Mouse (Mus musculus) CH12.LX (cell line): ENCODE data around the gene Npc1l1. TPM values are rescaled to one million over a fixed set of nuclear protein-coding genes. Genes with fewer than 3 reads are reported as not detected.

Source experiments
- DNase-seq: peaks from one replicate; pipeline ENCODE4 v3.0.0-alpha.2; 2013; ENCODE audit errors: extremely low read depth
- H3K27ac ChIP-seq: 2 replicates; pipeline ENCODE4 v1.5.1; 2012; ENCODE audit warnings: low read depth, mild to moderate bottlenecking, control low read depth, moderate library complexity; ENCODE audit not compliant: insufficient read depth
- H3K27me3 ChIP-seq: replicated peaks from 2 replicates; pipeline ENCODE3; 2012; ENCODE audit warnings: inconsistent platforms
- H3K36me3 ChIP-seq, 2 experiments: replicated peaks in 1 of 2; 2 replicates each; pipeline versions ENCODE3 to v1.6.1; 2012; ENCODE audit warnings: inconsistent platforms in 1 of 2, low read length in 1 of 2, mild to moderate bottlenecking in 1 of 2, mixed read lengths in 1 of 2, moderate library complexity in 1 of 2; ENCODE audit not compliant: control insufficient read depth in 1 of 2, insufficient read depth in 1 of 2
- H3K4me1 ChIP-seq, 2 experiments: 2 replicates each; pipeline ENCODE4 v1.6.1; 2012; ENCODE audit warnings: inconsistent platforms in 1 of 2, moderate library complexity in 1 of 2; ENCODE audit not compliant: insufficient read depth in 2 of 2, control insufficient read depth in 1 of 2
- H3K4me2 ChIP-seq: 2 replicates; pipeline ENCODE4 v1.6.1; 2012; ENCODE audit warnings: low read depth, mild to moderate bottlenecking, control low read depth; ENCODE audit not compliant: poor library complexity, insufficient read depth, severe bottlenecking
- H3K4me3 ChIP-seq, 3 experiments: fragments of 150-350 bp in 1 of 3; sonication (generic) in 1 of 3; replicated peaks in 1 of 3; 2 replicates each; pipeline versions ENCODE3 to v1.5.1; 2011 to 2012; ENCODE audit warnings: low read depth in 2 of 3, low read length in 2 of 3, mild to moderate bottlenecking in 2 of 3, moderate library complexity in 2 of 3, control low read depth in 1 of 3, improper control_type of control experiment in 1 of 3, inconsistent platforms in 1 of 3, mixed read lengths in 1 of 3; ENCODE audit not compliant: poor library complexity in 1 of 3
- H3K79me2 ChIP-seq: replicated peaks from 2 replicates; pipeline ENCODE4 v1.6.1; 2012; ENCODE audit warnings: mild to moderate bottlenecking, moderate library complexity; ENCODE audit not compliant: control insufficient read depth, poor library complexity, insufficient read depth, severe bottlenecking; ENCODE audit errors: extremely low read depth
- H3K9ac ChIP-seq: 2 replicates; pipeline ENCODE4 v1.6.1; 2012; ENCODE audit warnings: low read depth, mild to moderate bottlenecking, control low read depth, moderate library complexity; ENCODE audit not compliant: insufficient read depth
- H3K9me3 ChIP-seq: replicated peaks from 2 replicates; pipeline ENCODE3; 2012; ENCODE audit warnings: low read length, inconsistent platforms, mixed read lengths
- BHLHE40 ChIP-seq: IDR thresholded peaks from 2 replicates; pipeline ENCODE4 v1.6.1; 2011; ENCODE audit warnings: mild to moderate bottlenecking, low read depth, low read length, improper control_type of control experiment
- CHD2 ChIP-seq: IDR thresholded peaks from 2 replicates; pipeline ENCODE4 v1.6.1; 2011; ENCODE audit warnings: low read length, improper control_type of control experiment
- CTCF ChIP-seq, 2 experiments: IDR thresholded peaks in 1 of 2; conservative IDR thresholded peaks in 1 of 2; 2 replicates each; pipeline ENCODE4 v1.5.1; 2011 to 2012; ENCODE audit warnings: low read depth in 2 of 2, low read length in 2 of 2, improper control_type of control experiment in 1 of 2, inconsistent platforms in 1 of 2, mild to moderate bottlenecking in 1 of 2, moderate library complexity in 1 of 2
- ELF1 ChIP-seq: IDR thresholded peaks from 2 replicates; pipeline ENCODE4 v1.6.1; 2014; ENCODE audit warnings: low read depth, mild to moderate bottlenecking, inconsistent platforms, low read length, improper control_type of control experiment
- EP300 ChIP-seq: IDR thresholded peaks from 2 replicates; pipeline ENCODE4 v1.6.1; 2011; ENCODE audit warnings: low read length, improper control_type of control experiment
- GABPA ChIP-seq: IDR thresholded peaks from 2 replicates; pipeline ENCODE4 v1.6.1; 2012; ENCODE audit warnings: low read depth, low read length, improper control_type of control experiment, inconsistent platforms; ENCODE audit not compliant: insufficient replicate concordance
- JUN ChIP-seq: IDR thresholded peaks from 2 replicates; pipeline ENCODE4 v1.6.1; 2011; ENCODE audit warnings: low read depth, mild to moderate bottlenecking, low read length, improper control_type of control experiment, moderate library complexity; ENCODE audit not compliant: insufficient read depth
- JUND ChIP-seq: conservative IDR thresholded peaks from 2 replicates; pipeline ENCODE4 v1.6.1; 2011; ENCODE audit warnings: low read depth, low read length, improper control_type of control experiment
- KAT2A ChIP-seq: IDR thresholded peaks from 2 replicates; pipeline ENCODE4 v1.6.1; 2012; ENCODE audit warnings: low read length, improper control_type of control experiment, inconsistent platforms; ENCODE audit not compliant: insufficient replicate concordance
- MXI1 ChIP-seq: IDR thresholded peaks from 2 replicates; pipeline ENCODE4 v1.6.1; 2011; ENCODE audit warnings: mild to moderate bottlenecking, low read depth, low read length, improper control_type of control experiment
- MYC ChIP-seq: IDR thresholded peaks from 2 replicates; pipeline ENCODE4 v1.6.1; 2011; ENCODE audit warnings: low read depth, mild to moderate bottlenecking, improper control_type of control experiment, low read length
- NELFE ChIP-seq: IDR thresholded peaks from 2 replicates; pipeline ENCODE4 v1.6.1; 2011; ENCODE audit warnings: low read depth, low read length, improper control_type of control experiment
- PAX5 ChIP-seq: IDR thresholded peaks from 2 replicates; pipeline ENCODE4 v1.6.1; 2012; ENCODE audit warnings: low read length, inconsistent platforms, mixed read lengths
- POLR2AphosphoS2 ChIP-seq: IDR thresholded peaks from 2 replicates; pipeline ENCODE4 v1.6.1; 2011; ENCODE audit warnings: low read depth, low read length, improper control_type of control experiment
- RAD21 ChIP-seq: IDR thresholded peaks from 2 replicates; pipeline ENCODE4 v1.6.1; 2011; ENCODE audit warnings: low read depth, mild to moderate bottlenecking, low read length, improper control_type of control experiment, moderate library complexity
- RCOR1 ChIP-seq: conservative IDR thresholded peaks from 2 replicates; pipeline ENCODE4 v1.6.1; 2012; ENCODE audit warnings: low read depth, mild to moderate bottlenecking, inconsistent platforms, low read length, improper control_type of control experiment
- SMC3 ChIP-seq: IDR thresholded peaks from 2 replicates; pipeline ENCODE4 v1.6.1; 2011; ENCODE audit warnings: low read depth, low read length, improper control_type of control experiment
- TCF12 ChIP-seq: IDR thresholded peaks from 2 replicates; pipeline ENCODE4 v1.6.1; 2014; ENCODE audit warnings: low read depth, mild to moderate bottlenecking, inconsistent platforms, low read length, improper control_type of control experiment
- UBTF ChIP-seq: IDR thresholded peaks from 2 replicates; pipeline ENCODE4 v1.6.1; 2012; ENCODE audit warnings: low read depth, mild to moderate bottlenecking, inconsistent platforms, low read length, improper control_type of control experiment, moderate library complexity
- USF1 ChIP-seq: IDR thresholded peaks from 2 replicates; pipeline ENCODE4 v1.6.1; 2014; ENCODE audit warnings: low read depth, mild to moderate bottlenecking, inconsistent platforms, low read length, improper control_type of control experiment
- USF2 ChIP-seq: conservative IDR thresholded peaks from 2 replicates; pipeline ENCODE4 v1.6.1; 2011; ENCODE audit warnings: low read depth, low read length, improper control_type of control experiment
- ZC3H11A ChIP-seq: IDR thresholded peaks from 2 replicates; pipeline ENCODE4 v1.6.1; 2012; ENCODE audit warnings: low read depth, mild to moderate bottlenecking, inconsistent platforms, low read length, improper control_type of control experiment
- dilution Hi-C: fragments of 300-500 bp; cut with MboI; formaldehyde crosslinking; loops from 2 replicates; pipeline ENCODE4 v1.14.3; 2020; ENCODE audit warnings: low sequenced_read_pairs; ENCODE audit not compliant: extremely low pct_unique_long_range_greater_than_20kb, extremely low pct_ligation_motif_present
- in situ Hi-C: fragments of 300-500 bp; cut with MboI; formaldehyde crosslinking; loops from 3 replicates; pipeline ENCODE4 v1.14.3; 2019; ENCODE audit warnings: low sequenced_read_pairs, low pct_ligation_motif_present, low pct_unique_long_range_greater_than_20kb, mixed read lengths
- polyA plus RNA-seq: library from polyadenylated mRNA; unstranded; fragments of >175 nt; gene quantifications from 2 replicates; pipeline ENCODE4 v1.2.1, GENCODE M21; 2012; ENCODE audit warnings: low read depth; ENCODE audit not compliant: insufficient read length
- total RNA-seq, 2 experiments: library from RNA; depleted of rRNA; stranded (reverse); fragments of 300-350 nt in 1 of 2; fragments of >200 nt in 1 of 2; gene quantifications; 2 replicates each; pipeline ENCODE4 v1.2.3; 2012 to 2014

Npc1l1 gene
- total and polyA plus RNA-seq, 3 experiments: 0.05 to 0.09 TPM; not detected in 1

DNA sequence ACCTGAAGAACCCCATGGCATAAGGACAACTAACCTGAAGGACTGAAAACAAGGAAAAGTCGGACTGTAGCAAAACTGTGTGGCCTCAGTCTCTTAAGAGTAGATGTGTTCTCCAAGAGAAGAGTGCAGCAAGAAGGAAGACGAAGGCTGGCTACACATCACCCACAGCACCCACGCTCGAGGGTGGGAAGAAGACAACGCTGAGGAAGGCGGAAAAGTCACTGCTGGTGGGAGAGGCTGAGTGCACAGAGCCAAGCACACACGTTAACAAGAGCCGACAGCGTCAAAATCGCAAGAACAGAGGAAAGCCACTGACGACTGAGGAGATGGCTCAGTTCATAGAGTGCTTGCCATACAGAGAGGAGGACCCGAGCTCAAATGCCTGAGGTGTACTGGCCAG, 66.2 kb downstream of the Npc1l1 start:
- Histone ChIP-seq H3K4me2 (no peak overlapping the region), H3K36me3 (peaks cover 0 to 49% of the 10 kb centered on the region in 2 experiments), H3K27me3 (no peaks in the 10 kb centered on the region), H3K9ac (no peak overlapping the region), H3K79me2 (peaks cover 15% of the 10 kb centered on the region), H3K4me1 (peaks cover 0 to 46% of the 10 kb centered on the region in 2 experiments; a peak in 3 of 4 replicates), H3K4me3 (no peak overlapping the region), H3K27ac (no peak overlapping the region), H3K9me3 (peaks cover 2% of the 10 kb centered on the region)
- in situ Hi-C loops (no loop called here), dilution Hi-C loops (no loop called here)
- no peak for DNase-seq
- TF ChIP-seq SMC3 (no peak), UBTF (no peak), USF1 (no peak), NELFE (no peak), USF2 (no peak)

DNA sequence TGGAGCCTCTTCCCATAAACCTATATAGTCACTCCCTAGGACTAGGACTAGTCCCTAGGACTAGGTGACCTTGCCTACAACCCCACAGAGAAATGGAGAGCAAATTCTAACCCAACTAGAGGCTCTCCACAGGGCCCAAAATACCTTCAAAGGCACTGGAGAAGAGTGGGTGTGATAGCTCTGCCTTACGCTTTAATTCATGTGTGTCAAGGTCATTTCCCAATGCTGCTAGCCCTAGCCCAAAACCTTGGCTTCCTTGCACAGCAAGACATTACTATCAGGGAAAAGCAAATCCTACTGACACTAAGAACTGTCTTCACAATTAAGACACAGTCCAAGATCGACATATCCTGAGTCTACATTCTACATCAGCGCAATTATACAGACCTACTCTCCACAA, 66.9 kb downstream of the Npc1l1 start:
- Histone ChIP-seq H3K36me3 (peaks cover 0 to 44% of the 10 kb centered on the region in 2 experiments), H3K4me3 (no peak overlapping the region)
- no peak for TF ChIP-seq RCOR1
- no peak for TF ChIP-seq JUN
- no peak for TF ChIP-seq POLR2AphosphoS2
- no peak for TF ChIP-seq RAD21
- no peak for TF ChIP-seq EP300
- TF ChIP-seq TCF12: no peak
- no peak for TF ChIP-seq CTCF (conservative IDR thresholded peaks at IDR 0.05 in 1 of 2, IDR thresholded peaks at IDR 0.05 in 1 of 2; ENCODE audit: low read depth in 2 of 2, low read length in 2 of 2)
- no peak for TF ChIP-seq UBTF
- no peak for TF ChIP-seq MXI1
- TF ChIP-seq, all 38 proteins: peak for 0
- dilution Hi-C loops (no loop called here), in situ Hi-C loops (no loop called here)
- Histone ChIP-seq H3K9me3 (no peaks in the 10 kb centered on the region), H3K27me3 (no peaks in the 10 kb centered on the region), H3K4me1 (peaks cover 0 to 46% of the 10 kb centered on the region in 2 experiments; a peak in 3 of 4 replicates), H3K4me2 (no peak overlapping the region), H3K79me2 (peaks cover 17% of the 10 kb centered on the region), H3K9ac (no peak overlapping the region), H3K27ac (no peak overlapping the region)
- no peak for DNase-seq

DNA sequence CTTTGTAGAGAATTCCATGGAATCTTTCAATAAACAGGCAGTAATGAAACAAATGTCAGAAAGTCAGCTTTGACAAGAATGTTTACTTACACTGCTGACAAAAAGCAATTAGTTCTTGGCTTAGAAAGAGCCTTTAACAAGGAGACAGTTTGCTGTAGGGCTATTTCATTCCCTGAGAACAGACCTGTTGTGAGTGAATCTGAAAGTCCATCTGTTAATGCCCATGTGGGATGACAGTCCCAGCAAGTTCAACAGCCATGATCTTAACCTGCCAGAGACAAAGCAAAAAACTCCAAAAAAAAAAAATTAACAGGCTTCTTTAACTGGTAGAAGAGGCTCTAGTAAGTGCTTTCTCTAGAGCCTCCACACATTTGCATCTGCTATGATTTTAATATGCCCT, 68.4 kb downstream of the Npc1l1 start:
- TF ChIP-seq MYC (no peak), CHD2 (no peak), ZC3H11A (no peak), GABPA (no peak), RCOR1 (no peak), BHLHE40 (no peak), SMC3 (no peak), CTCF (conservative IDR thresholded peaks at IDR 0.05 in 1 of 2, IDR thresholded peaks at IDR 0.05 in 1 of 2; ENCODE audit: low read depth in 2 of 2, low read length in 2 of 2) (no peak), PAX5 (no peak), JUND (no peak), ELF1 (no peak), NELFE (no peak), KAT2A (no peak)
- no peaks in the 10 kb centered on the region for H3K27me3 ChIP-seq
- no peak for DNase-seq
- peaks cover 13% of the 10 kb centered on the region for H3K79me2 ChIP-seq
- peaks cover 0 to 43% of the 10 kb centered on the region in 2 experiments for H3K36me3 ChIP-seq
- no peak overlapping the region for H3K4me2 ChIP-seq
- H3K4me1 ChIP-seq: peaks cover 0 to 46% of the 10 kb centered on the region in 2 experiments; a peak in 3 of 4 replicates
- no peak overlapping the region for H3K4me3 ChIP-seq
- peaks cover 2% of the 10 kb centered on the region for H3K9me3 ChIP-seq
- H3K27ac ChIP-seq: no peak overlapping the region
- dilution Hi-C loops (no loop called here), in situ Hi-C loops (no loop called here)
- H3K9ac ChIP-seq: no peak overlapping the region
